Mouse (Mus musculus): Measurements from ENCODE around the gene Ptpn18. TPM values are rescaled to one million over a fixed set of nuclear protein-coding genes. Genes with fewer than 3 reads are reported as not detected.
"Not testable (repeated sequence)": the region's sequence is repeated elsewhere in the genome, so short reads cannot be mapped to it uniquely, and the experiment has no call there.

Gene Ptpn18
- polyA plus RNA-seq, 1 experiment from 2014 or later, result 10.8 TPM

DNA sequence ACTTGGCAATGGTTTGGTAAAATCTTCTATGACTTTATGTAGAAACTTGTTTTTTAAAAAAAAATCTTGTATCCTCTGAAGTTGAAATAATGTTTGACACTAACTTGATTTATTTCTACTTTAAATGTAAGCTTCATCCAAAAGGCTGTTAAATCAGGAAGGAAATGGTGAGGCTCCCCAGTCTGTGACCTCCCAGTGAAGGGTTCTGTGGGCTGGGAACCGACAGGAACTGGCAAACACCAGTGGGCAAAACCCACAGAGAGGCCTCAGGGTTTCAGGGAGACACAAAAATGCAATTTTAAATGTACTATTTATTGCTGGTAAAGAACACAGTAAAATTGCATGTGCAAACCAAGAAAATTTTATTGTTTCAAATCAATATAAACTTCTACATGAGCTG lies 58.2 kb downstream of the Ptpn18 start:
- 54% methylated on average over 1 of the region's 1 CpGs for WGBS
- ATAC-seq (ENCODE audit: insufficient number of reproducible peaks, insufficient read depth, low FRiP score, low TSS enrichment, low read depth); H3K4me1 ChIP-seq (replicated peaks); H3K27me3 ChIP-seq; H3K27ac ChIP-seq; H3K4me2 ChIP-seq; H3K36me3 ChIP-seq; H3K9me3 ChIP-seq; H3K9ac ChIP-seq (replicated peaks); H3K4me3 ChIP-seq (replicated peaks): not testable (repeated sequence)

DNA sequence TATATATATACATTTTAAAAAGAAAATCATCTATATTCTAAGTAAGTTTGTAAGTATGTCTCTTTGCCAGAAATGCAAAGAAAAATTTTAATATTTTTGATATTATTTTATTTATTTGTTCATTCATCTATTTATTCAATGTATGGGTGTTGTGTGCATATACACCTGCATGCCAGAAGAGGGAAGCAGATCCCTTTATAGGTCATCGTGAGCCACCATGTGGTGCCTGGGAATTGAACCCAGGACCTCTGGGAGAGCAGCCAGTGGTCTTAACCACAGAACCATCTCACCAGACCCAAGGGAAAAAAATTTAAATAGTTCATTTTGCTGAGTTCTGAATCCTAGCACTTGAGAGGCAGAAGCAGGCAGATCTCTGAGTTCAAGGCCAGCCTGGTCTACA lies 58.7 kb downstream of the Ptpn18 start:
- no peak for ATAC-seq (ENCODE audit: insufficient number of reproducible peaks, insufficient read depth, low FRiP score, low TSS enrichment, low read depth)
- Histone ChIP-seq H3K4me1 (replicated peaks) (no peaks in the 10 kb centered on the region), H3K9ac (replicated peaks) (no peak overlapping the region), H3K27me3 (no peaks in the 10 kb centered on the region), H3K4me2 (no peak overlapping the region), H3K4me3 (replicated peaks) (no peak overlapping the region), H3K36me3 (no peaks in the 10 kb centered on the region), H3K27ac (no peak overlapping the region), H3K9me3 (no peaks in the 10 kb centered on the region)
- WGBS, result 69% methylated on average over 1 of the region's 1 CpGs

DNA sequence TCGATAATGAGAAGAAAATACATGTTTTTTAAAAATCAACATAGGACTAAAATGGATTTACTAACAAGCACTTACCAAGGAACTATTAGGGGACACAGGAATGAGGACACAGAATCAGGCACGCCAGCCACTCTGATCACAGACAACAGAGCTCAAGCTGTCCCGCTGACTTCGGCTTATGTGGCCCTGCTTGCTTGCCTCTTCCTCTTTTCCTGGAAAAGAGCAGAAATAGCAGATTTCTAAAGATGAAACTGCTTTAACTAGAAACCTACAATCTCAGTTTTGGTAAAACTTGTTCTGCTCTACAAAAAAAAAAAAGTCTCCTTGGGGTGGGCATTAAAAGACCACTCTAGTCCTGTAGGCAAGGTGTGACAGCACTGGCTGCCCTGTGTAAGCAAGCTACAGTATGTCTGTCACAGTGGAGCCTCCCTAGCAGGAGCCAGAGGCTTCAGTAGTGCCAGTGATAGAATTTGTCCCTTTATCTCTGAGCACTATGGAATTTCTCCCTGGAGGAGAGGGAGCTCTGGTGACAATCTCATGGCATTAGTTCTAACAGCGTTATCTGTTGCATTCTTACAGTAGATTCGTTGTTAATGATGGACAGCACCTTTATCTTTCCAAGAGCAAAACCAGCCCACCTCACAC lies 62.8 kb downstream of the Ptpn18 start:
- Histone ChIP-seq H3K4me1 (replicated peaks) (no peaks in the 10 kb centered on the region), H3K9me3 (no peaks in the 10 kb centered on the region)
- 82% methylated on average over 6 of the region's 6 CpGs for whole genome bisulfite sequencing

DNA sequence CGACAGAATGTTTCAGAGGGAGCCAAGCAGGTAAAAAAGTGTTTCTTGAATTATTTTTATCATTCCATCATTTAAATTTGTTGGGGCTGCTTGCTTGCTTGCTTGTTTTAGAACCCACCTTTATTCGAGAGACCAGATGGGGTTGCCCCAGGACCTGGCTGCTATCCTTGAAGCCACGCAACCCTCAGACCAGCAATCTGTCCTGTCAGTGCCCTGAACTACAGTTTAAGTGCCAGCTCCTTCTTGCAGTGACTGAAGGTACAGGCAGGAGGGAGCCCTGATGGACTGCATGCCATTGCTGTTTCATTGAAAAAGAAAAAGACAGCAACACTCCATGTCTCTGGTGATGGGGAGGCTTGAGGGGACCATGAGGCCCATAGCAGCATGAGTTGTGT lies 63.3 kb downstream of the Ptpn18 start:
- H3K36me3 ChIP-seq, result no peaks in the 10 kb centered on the region
- no peaks in the 10 kb centered on the region for H3K9me3 ChIP-seq
- no peaks in the 10 kb centered on the region for H3K27me3 ChIP-seq
- H3K9ac ChIP-seq (replicated peaks), result no peak overlapping the region
- 80% methylated on average over 3 of the region's 3 CpGs for WGBS
- H3K27ac ChIP-seq, result no peak overlapping the region
- H3K4me3 ChIP-seq (replicated peaks), result no peak overlapping the region
- no peak for ATAC-seq (ENCODE audit: insufficient number of reproducible peaks, insufficient read depth, low FRiP score, low TSS enrichment, low read depth)
- H3K4me2 ChIP-seq, result no peak overlapping the region
- no peaks in the 10 kb centered on the region for H3K4me1 ChIP-seq (replicated peaks)

More for the DNA sequence above, 62.8 kb downstream of the Ptpn18 start:
- no peak overlapping the region for H3K4me3 ChIP-seq (replicated peaks)
- no peaks in the 10 kb centered on the region for H3K27me3 ChIP-seq
- H3K36me3 ChIP-seq, result no peaks in the 10 kb centered on the region
- H3K9ac ChIP-seq (replicated peaks), result no peak overlapping the region
- no peak overlapping the region for H3K27ac ChIP-seq
- no peak overlapping the region for H3K4me2 ChIP-seq
- ATAC-seq (ENCODE audit: insufficient number of reproducible peaks, insufficient read depth, low FRiP score, low TSS enrichment, low read depth), result no peak

DNA sequence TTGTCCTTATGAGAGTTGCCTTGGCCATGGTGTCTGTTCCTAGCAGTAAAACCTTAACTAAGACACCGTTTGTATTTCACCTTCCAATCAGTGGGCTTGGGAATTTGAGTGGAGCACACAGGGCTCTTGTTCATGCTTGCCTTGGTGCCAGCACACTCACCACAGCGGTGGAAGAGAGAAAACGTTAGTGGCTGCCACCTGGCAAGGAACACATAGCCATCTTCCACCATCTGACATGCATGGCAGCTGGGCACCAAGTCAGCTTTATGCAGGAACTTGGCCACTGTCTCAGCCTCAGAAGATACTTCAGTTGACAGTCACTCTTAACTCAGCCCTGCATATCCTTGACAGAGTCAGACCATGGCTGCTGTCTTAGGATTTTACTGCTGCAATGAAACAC lies 64.1 kb downstream of the Ptpn18 start:
- H3K4me2 ChIP-seq, result no peak overlapping the region
- ATAC-seq (ENCODE audit: insufficient number of reproducible peaks, insufficient read depth, low FRiP score, low TSS enrichment, low read depth), result no peak
- no peaks in the 10 kb centered on the region for H3K27me3 ChIP-seq
- H3K4me3 ChIP-seq (replicated peaks), result no peak overlapping the region
- no peaks in the 10 kb centered on the region for H3K4me1 ChIP-seq (replicated peaks)
- no peaks in the 10 kb centered on the region for H3K9me3 ChIP-seq
- H3K27ac ChIP-seq, result no peak overlapping the region
- no peaks in the 10 kb centered on the region for H3K36me3 ChIP-seq
- H3K9ac ChIP-seq (replicated peaks), result no peak overlapping the region
- WGBS, result 86% methylated on average over 3 of the region's 3 CpGs

Small RNA genes within 50 kb of the gene (microRNA-seq; reads per million reads assigned to microRNA genes)
- 3.5 reads per million, percentile 10 among the genes with 10 or more reads in this experiment for gene Mir5103

Other genes with a start within 250 kb of the Ptpn18 start
- 45.4 and 45.7 TPM in 2 replicates for gene Ccdc115, start 20.1 kb upstream of the Ptpn18 start, polyA plus RNA-seq (2016; fragmentation: Nextera tagmentation; extraction: Ambion mirVana)
- gene Imp4, start 19.9 kb upstream of the Ptpn18 start, polyA plus RNA-seq (2016; fragmentation: Nextera tagmentation; extraction: Ambion mirVana), result 90.3 and 93.1 TPM in 2 replicates
- gene Prss39, start 38.6 kb downstream of the Ptpn18 start, polyA plus RNA-seq (2016; fragmentation: Nextera tagmentation; extraction: Ambion mirVana), result not detected in 2 replicates
- not detected in 2 replicates for gene Cfc1, start 75.9 kb downstream of the Ptpn18 start, polyA plus RNA-seq (2016; fragmentation: Nextera tagmentation; extraction: Ambion mirVana)
- 0.13 TPM in 1 of 2 replicates, not detected in the other for gene Prss40, start 101.2 kb downstream of the Ptpn18 start, polyA plus RNA-seq (2016; fragmentation: Nextera tagmentation; extraction: Ambion mirVana)
- gene Amer3, start 119.9 kb downstream of the Ptpn18 start, polyA plus RNA-seq (2016; fragmentation: Nextera tagmentation; extraction: Ambion mirVana), result 0.05 TPM in 1 of 2 replicates, not detected in the other

Measured in limb, embryonic 12.5 days (tissue).